Mouse (Mus musculus) right cerebral cortex, postnatal 10 days (tissue): ENCODE results near the gene Akr1cl.
"Not testable (repeated sequence)": the region's sequence is repeated elsewhere in the genome, so short reads cannot be mapped to it uniquely, and the experiment has no call there.

Experiments
- DNase-seq, 2 experiments: peaks; one replicate each; pipeline ENCODE4 v3.0.0; 2021; ENCODE audit warnings: low spot score in 2 of 2

Akr1cl gene

DNA sequence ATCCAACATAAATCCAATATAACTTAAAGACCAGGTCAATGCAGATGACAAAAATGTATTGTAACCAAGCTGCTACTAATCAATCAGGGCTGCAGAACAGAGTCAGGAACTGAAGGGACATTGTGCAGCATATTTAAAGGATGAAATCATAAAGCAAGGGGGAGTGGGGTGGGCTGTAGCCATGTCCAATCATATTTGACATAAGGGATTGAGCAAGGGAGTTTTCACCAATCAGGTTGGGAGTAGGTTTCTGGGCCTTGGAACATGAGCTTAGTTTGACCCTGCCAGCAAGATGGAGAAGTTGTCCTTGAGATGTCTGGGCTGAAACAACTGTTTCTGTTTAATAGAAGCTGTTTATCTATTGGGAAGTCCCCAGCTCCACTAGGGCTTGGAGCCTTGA is at the start of gene Akr1cl:
Gene Akr1cl (minus strand): TSS at position 119 of the 400 bp plus-strand sequence.
- DNase-seq: no peak

DNA sequence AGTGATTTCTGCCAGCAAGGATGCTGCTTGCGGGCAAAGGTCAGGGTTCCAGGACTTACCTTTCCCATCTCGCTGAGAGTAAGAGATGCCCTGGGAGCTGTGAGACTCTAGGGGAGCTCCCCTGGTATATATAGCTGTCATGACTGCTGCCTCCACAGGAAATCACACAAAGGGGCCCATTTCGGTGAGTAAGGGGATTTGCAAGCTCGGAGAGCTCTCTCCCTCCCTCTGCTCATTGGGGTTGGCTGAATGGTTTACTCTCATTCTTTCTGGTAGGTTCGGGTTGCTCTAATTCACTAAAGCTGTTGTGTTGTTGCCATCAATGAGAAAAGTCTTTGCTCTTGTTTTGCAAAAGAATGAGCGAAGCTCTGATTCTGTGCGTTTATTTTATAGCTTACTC is 49.6 kb upstream of the Akr1cl start, which contains the start of gene Crygb:
Gene Crygb (minus strand): TSS at position 101 of the 400 bp plus-strand sequence.
- DNase-seq: no peak

DNA sequence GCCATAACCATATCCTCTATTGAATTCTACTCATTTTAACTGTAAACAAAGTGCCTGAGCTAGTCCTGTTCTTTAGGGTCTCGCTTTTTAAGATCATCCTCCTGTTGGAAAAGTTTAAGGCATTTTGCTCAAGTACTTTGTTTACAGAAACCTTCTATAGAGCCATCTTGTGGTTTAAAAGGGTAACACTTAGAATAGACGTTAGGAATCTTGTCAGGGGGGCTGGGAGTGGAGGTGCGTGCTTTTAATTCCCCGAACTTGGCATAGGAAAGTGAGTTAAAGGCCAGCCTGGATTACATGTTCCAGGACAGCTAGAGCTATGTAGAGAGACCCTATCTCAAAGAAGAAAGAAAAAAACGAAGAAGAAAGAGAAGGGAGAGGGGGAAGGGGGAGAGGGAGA is 43.0 kb upstream of the Akr1cl start:
- no peak for DNase-seq

DNA sequence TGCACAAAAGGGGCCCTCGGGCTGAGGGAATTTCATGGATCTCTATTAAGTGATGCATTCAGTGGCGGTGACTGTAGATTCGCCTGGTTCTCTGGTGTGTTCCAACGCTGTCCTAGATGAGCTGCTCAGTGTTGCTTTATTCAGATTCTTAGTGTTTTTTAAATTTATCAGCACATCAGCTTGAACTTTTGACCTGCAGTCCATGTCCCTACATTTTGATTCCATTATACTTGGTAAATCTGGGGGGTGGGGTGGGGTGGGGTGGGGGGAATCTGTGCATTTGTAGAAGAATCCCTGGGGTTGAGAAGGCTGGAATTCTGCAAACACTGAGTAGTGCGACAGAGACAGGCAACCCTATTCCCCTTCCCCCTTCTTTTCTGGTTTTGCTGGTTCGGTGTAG is 41.0 kb upstream of the Akr1cl start, which contains the start of gene Crygc:
Gene Crygc (minus strand): TSS at position 101 of the 400 bp plus-strand sequence.
- DNase-seq: no peak

DNA sequence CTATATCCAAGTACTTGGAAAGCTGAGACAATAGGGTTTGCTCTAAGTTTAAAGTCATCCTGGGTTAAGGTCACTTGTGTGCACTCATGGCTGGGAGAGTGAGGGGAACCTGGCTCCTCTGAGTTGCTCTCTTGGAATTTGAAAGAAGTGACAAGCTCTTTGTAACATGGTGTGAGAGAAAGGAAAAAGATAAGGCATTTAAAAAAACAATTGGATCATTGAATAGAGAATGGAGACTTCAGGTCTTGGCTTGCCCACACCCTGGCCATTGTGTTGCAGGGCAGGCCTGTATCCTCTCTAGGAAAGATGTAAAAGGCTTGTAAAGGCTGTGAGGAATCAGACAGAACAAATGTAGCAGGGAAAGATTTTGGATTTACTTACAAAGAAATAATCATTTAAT is 35.3 kb upstream of the Akr1cl start:
- DNase-seq: no peak

DNA sequence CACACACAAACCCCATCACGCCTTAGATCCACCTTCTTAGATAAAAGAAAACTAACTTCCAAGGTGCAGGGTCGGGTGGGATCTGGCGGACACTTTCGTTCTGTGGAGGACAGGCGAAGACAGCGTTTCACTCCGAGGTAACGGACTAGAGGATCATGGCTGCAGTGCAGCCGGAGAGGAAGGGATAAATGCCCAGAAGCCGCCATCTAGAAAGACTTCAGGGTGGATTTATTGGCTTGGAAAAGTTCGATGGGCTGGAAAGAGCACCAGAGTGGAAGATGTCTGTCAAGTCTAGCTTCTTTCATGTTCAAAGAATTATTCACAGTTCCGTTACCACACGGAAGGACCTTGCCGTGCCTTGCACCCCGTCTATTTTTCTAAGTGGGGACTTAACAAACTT is 31.6 kb upstream of the Akr1cl start:
- DNase-seq: no peak

DNA sequence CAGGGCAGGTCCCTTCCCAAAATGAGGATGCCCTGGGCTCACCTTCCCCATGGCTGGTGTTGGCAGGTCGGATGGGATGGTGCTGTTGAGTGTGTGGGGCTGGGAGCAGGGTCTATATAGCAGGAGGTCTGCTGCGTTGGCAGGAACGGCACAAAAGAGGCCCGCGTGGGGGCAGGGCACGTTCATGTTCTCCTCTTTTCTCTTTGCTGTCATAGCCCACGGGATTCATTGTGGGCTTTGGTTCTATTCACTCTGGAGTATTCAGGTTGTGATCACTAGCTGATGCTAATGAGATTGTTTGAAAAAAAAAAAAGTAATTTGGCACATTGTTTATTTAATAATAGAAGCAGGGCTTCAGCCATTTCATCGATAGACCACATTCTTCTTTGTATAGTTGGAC is 30.8 kb upstream of the Akr1cl start, which contains the start of gene Crygd:
Gene Crygd (minus strand): TSS at position 101 of the 400 bp plus-strand sequence.
- DNase-seq: no peak

DNA sequence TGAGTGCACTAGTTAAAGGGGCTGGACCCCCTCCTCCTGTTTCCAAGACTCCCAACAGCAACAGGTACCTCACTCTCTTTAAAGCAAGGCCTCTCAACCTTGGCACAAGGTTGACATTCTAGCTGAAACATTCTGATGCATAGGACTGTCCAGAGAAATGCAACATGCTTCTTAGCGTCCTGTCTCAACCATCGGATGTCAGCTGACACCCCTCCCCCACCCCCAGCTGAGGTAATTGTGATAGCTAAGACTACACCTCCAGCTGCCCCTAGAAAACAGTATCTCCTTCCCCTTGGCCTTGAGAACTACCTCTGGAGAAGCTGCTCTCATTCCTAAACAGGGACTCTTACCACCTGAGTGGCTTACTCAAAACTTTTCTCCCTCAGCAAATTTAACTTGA is 19.6 kb upstream of the Akr1cl start:
- DNase-seq: no peak

DNA sequence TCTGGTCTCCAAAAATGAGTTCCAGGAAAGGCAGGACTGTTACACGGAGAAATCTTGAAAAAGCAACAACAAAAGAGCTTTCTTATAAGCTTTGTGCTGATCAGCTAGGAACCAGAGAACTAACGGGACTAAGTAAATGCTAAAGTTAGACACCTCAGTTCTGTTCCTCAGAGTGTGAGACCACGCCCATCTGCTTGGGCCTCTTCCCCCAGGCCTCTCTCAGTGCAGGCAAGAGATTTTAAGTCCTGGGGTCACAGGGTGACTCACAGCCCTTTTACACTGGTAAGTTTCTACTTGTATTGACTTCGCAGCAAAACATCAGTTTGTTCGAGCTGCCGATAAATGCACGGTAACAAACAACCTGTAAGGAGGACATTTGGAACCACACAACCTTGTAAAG is 19.1 kb upstream of the Akr1cl start:
- no peak for DNase-seq

DNA sequence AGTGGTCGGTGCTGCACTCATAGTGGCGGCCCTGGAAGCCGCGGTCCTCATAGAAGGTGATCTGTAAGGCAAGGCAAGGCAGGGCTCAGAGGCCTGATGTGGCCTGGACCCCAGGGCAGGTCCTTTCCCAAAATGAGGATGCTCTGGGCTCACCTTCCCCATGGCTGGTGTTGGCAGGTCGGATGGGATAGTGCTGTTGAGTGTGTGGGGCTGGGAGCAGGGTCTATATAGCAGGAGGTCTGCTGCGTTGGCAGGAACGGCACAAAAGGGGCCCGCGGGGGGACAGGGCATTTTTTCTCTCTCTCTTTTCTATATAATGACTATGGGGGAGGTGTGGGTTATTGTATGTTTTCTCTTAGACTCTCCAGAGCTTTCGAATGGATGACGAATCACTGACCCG is 18.4 kb upstream of the Akr1cl start, which contains the start of gene Cryge:
Gene Cryge (minus strand): TSS at position 198 of the 400 bp plus-strand sequence.
- DNase-seq: not testable (repeated sequence)

DNA sequence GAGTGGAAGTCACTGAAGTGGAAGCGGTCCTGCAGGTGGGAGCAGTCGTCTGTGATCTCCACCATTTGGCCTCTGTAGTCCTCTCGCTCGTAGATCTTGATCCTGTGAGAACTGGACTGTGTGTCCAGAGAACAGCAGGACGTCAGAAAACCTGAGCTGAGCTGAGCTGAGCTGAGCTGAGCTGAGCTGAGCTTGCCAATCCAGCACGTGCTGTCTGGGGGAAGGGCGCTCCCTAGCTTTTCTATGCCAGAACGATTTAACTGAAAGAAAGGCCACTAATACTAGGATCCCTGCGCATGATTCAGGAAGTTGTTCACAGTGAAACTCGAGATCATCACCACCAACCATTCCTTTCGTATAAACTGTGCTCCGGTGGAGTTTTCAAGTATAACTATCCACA is 16.2 kb upstream of the Akr1cl start:
- peak; percentile 34 to 37 for DNase-seq

DNA sequence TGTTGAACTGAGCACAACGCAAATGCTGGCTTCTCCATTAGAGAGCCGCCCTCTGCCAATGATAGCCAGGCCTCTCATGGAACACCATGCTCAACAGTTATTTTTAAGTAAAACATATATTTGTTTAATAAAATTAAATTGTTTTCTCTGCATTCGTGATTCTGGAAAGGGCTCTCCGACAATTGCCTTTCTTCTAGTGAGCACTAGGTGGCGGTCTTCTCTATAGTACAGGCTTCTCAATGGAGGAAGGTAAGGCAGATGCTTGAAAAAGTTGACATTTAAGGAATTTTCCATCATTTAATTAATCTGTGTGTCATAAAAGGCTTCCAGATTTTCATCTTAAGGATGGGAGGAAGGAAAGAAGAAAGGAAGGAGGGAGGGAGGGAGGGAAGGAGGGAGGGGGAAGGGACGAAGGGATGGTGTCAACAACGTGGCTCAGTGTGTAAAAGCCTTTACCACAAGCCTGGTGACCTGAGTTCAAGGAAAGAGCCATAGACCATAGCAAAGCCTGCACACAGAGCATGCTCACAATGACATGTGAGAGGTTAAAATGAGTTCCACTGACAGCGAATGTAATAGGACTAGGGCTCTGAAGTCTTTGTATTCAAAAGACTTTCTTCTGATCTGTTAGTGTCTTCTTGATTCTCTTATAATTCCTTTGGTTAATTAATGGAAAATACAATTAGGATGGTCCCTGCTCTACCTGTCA is 14.0 kb upstream of the Akr1cl start:
- DNase-seq: peak; percentile 34 to 59

DNA sequence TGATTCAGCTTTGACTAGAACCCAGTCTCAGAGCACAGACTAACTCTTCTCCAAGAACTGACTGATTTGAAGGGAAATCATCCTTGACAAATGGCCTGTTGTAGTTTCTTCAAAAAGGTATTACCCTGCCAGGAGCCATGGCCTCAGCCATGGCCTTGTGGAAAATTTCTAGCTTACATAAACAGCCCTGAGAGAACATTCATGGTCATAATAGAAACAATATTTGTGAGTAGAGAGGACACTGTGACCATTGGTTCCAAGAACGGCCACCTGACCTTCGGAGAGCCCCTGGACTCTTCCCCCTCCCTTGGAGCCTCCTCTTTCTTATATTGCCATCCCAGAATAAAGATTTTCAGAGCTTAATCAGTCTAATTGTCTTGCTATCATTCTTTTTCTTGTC is 10.9 kb upstream of the Akr1cl start:
- DNase-seq: no peak

DNA sequence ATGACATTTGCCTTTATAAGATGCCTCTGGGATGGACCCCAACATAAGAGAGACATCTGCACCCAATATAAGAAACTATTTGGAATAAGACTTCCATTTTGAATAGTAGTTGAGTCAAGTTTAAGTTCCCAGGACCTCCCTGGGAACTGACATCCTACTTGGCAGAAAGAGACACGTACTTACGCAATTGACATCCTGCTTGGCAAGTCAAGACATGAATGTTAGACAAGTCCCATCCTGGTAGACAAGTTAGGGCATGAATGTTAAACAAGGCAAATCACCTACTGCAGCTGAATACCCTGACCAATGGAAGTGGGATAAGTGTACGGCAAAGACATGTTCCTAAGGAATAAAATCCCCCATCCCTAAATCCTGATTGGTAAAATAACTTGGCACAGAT is 9.3 kb upstream of the Akr1cl start:
- DNase-seq: no peak

DNA sequence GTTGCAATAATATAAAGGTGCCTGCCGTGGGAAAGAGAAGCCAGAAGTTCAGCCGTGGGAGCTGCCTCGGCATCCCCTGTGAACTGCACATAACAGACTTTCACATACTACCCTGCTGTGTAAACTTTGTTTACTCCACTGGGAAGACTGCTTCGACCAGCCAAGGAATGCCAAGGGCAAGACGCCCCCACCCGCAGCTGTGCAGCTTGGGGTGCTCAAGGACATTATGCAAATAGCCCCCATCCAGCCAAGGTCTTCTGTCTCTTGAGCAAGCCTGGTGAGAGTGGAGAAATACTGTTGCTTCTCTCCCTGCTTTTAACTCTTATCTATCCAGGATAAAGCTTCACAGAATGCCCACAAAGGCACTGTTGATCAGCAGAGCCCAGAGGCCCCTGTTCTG is 8.2 kb upstream of the Akr1cl start:
- no peak for DNase-seq

DNA sequence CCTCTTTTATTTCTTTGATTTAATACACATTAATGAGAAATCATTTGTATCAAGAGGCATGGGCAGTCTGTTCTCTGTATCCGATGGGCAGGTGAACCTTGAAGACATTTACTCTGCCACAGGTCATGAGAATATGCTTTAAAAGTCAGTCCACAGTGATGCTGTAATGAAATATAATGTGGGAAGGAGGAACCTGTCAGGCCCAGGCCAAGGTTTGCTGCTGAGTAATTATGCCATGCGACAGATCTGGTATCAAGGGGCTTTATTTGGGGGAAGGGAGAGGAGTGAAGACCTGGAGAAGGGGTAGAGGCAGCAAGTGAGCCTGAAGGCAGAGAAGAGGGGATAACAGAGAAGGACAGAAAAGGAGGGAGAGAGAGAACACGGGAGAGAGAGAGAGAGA is 7.1 kb upstream of the Akr1cl start:
- no peak for DNase-seq

DNA sequence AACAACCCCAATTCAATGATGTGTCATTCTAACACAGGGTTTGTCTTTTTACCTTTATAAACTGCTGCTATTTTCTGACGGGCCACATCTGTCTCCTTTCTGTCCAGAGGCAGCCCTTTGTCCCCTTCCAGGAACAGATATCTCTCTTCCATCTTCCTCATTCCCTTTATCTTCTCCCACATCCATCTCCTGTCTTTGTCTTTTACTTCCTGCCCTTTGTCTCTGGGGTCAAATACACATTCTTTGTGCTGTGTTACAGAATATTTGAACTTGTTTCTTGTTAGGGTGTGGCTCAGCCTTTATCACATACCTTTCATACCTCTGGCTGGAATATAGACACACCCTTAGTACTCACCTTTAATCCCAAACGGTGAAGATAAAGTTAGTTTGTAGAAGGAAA is 5.0 kb upstream of the Akr1cl start:
- DNase-seq: no peak

DNA sequence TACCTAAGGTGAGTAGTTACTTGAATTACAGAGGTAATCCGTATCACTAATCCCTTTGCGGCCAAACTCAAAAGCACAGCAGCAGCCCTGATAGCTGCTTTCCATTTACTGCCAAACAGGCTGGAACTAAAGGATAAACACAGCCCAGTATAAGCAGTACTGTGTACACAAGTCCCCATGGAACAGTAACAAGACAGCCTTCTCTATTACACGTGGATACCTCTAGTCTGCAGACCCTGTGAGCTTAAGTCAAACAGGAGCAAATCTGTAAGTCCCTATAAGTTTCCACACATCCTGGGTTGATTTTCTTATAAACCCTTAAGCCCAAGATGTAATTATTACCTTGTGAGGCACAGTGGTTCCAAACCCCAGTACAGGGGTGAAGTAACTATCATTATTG is 3.0 kb upstream of the Akr1cl start:
- no peak for DNase-seq

DNA sequence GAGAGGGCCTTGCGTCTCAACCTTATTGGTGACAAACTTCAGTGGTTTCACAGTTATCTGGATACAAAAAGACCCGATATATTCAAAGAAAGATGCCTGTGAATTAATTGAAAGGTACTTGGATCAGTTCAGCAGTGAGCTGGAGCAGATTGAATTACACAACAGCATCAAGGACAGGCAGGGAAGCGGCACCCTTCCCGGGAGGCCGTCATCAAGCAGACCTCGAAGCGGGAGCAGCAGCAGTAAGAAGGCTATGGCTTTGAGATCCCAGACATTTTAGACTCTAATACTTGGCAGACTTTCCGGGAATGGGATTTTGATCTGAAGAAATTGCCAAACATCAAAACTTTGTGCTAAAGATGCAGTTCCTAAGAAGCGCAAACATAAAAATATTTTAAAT is 4.4 kb downstream of the Akr1cl start:
- DNase-seq: no peak

DNA sequence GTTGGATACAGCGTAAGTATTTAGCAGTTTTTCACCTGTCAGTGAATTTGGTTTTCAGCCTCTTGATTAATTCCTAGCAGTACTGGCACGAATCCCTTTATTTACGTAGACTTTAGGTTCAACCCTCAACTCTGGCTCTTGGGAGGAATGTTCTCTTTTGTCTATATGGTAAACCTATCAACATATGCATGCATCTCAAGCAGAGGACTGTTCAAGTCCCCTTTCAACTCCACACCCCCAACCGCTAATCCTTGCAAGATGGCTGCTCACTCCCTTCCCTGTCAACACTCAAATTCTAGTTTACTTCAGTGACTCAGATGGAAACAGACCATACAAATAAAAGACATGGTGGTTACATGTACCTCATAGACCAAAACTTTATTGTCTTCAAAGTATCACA is 19.8 kb downstream of the Akr1cl start:
- DNase-seq: no peak

DNA sequence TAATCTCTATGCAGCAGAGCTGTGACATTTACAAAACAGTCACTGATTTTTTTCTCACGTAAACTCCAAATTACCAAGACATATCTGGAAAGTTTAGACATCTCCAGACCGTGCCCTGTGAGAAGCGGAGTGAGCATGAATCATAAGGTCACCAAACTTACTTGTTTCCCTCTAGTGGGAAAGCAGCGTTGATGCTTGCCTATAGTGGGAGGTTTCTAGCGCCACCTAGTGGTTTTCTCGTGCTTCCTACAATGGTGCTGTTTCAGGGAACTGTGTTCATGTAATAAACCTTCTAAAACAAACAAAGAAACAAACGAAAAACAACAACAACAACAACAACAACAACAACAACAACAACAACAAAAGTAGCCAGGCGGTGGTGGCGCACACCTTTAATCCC is 22.4 kb downstream of the Akr1cl start:
- DNase-seq: peak; percentile 62 to 75

DNA sequence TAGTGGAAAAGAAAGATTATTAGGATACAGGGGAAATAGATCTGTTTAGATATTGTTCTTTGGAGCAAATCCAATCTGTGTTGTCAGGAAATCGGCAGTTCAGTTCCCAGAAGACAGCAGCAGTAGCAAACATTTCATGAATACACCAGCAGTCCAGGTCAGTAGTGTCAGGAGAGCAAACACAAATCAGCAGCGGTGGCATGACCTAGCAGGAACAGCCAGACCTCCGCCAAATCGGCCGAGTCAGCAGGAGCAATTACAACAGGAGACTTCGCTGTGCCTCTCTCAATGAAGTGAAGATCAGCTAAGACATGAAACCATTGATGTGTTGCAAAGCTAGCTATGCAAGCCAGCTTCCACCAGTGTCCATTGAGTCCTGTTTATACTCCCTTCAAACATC is 27.0 kb downstream of the Akr1cl start:
- DNase-seq: no peak

DNA sequence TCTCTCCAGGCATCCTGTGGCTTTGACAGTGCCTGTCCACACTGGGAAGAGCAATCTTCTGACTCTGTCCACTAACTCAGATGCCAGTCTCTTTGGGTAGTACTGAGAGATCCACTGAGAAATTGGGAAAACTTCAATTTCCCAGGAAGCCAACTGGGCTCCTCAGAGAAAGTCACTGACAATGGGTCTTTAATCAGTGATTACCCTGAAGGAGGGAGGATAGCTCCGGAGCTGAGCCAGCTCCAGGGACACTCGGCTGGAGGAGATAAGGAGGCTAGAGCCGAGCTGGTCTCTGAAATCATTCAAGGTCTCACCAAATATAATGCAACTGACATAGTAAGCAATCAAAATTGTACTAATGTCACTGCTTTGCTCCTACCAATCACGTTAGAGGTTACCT is 28.0 kb downstream of the Akr1cl start:
- no peak for DNase-seq

DNA sequence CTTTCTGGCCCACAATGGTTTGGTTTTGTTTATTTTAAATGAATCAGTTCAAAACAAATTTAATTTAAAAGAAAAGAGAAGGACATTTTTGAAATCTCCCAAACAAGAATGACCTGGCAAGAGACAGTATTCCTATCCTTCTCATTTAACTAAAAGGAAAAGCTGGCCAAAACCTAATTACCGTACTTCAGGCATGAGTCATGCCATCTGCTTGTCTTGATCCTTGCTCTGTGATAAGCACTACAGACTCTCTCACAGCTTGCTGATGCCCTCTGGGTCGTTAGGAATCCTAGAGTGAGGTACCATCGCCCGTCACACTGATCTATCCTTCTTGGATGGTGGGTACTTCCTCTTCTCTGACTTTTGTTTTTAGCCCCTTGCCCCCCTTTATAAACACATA is 39.4 kb downstream of the Akr1cl start:
- no peak for DNase-seq
